Mouse (Mus musculus) erythroblast, embryonic 14.5 days (primary cell): ENCODE measurements at regions not wholly inside any gene's neighbourhood (a gene's known extent, or its start where the extent isn't known, plus 50 kb on each side); places are given as distances from the start of the nearest gene placed in this dataset.

Experiments used
- H3K27me3 ChIP-seq: 2 replicates; pipeline ENCODE4 v1.6.1; 2012; ENCODE audit warnings: inconsistent platforms; ENCODE audit not compliant: control insufficient read depth
- H3K36me3 ChIP-seq: 2 replicates; pipeline ENCODE4 v1.6.1; 2012; ENCODE audit warnings: mild to moderate bottlenecking, inconsistent platforms; ENCODE audit not compliant: control insufficient read depth
- H3K4me1 ChIP-seq: 2 replicates; pipeline ENCODE4 v1.6.1; 2012; ENCODE audit warnings: inconsistent platforms; ENCODE audit not compliant: control insufficient read depth
- H3K4me3 ChIP-seq: replicated peaks from 2 replicates; pipeline ENCODE3; 2012; ENCODE audit warnings: moderate library complexity, mild to moderate bottlenecking, inconsistent platforms
- H3K9me3 ChIP-seq: 2 replicates; pipeline ENCODE4 v1.6.1; 2012; ENCODE audit warnings: low read length, inconsistent platforms, mixed read lengths; ENCODE audit not compliant: control insufficient read depth
- GATA1 ChIP-seq: IDR thresholded peaks from 2 replicates; pipeline ENCODE4 v1.6.1; 2012; ENCODE audit warnings: low read length, inconsistent platforms, mixed read lengths
- TAL1 ChIP-seq: IDR thresholded peaks from 3 replicates; pipeline ENCODE4 v1.6.1; 2012; ENCODE audit warnings: low read length, inconsistent platforms, mixed read lengths

- H3K4me1 ChIP-seq, result no peaks in the 10 kb centered on the region
- TF ChIP-seq GATA1, result no peak
- TF ChIP-seq TAL1, result no peak
- H3K4me3 ChIP-seq, result no peak overlapping the region
- H3K9me3 ChIP-seq, result no peaks in the 10 kb centered on the region
- H3K36me3 ChIP-seq, result no peaks in the 10 kb centered on the region
- no peaks in the 10 kb centered on the region; the same call in 1 of the 2 replicates for H3K27me3 ChIP-seq
Measured at GRCm38 (mm10) chr16:92920947-92921346, 95.0 kb upstream of the Runx1 start.

GRCm38 (mm10) chr16:92917356-92917755 is 91.4 kb upstream of the Runx1 start:
- H3K9me3 ChIP-seq, result no peaks in the 10 kb centered on the region
- H3K27me3 ChIP-seq, result no peaks in the 10 kb centered on the region
- H3K36me3 ChIP-seq, result no peaks in the 10 kb centered on the region
- TF ChIP-seq GATA1 (no peak), TAL1 (no peak)
- H3K4me1 ChIP-seq, result no peaks in the 10 kb centered on the region
- H3K4me3 ChIP-seq, result no peak overlapping the region

GRCm38 (mm10) chr16:92915651-92916050 is 89.7 kb upstream of the Runx1 start:
- Histone ChIP-seq H3K27me3 (no peaks in the 10 kb centered on the region), H3K36me3 (no peaks in the 10 kb centered on the region), H3K4me3 (no peak overlapping the region), H3K4me1 (no peaks in the 10 kb centered on the region), H3K9me3 (no peaks in the 10 kb centered on the region)
- no peak for TF ChIP-seq TAL1
- no peak for TF ChIP-seq GATA1

GRCm38 (mm10) chr16:92906873-92907272 is 80.9 kb upstream of the Runx1 start:
- TF ChIP-seq GATA1 (no peak), TAL1 (no peak)
- Histone ChIP-seq H3K36me3 (no peaks in the 10 kb centered on the region), H3K27me3 (peaks cover 6% of the 10 kb centered on the region), H3K4me3 (no peak overlapping the region), H3K4me1 (no peaks in the 10 kb centered on the region), H3K9me3 (no peaks in the 10 kb centered on the region)

GRCm38 (mm10) chr16:92905626-92906025 is 79.7 kb upstream of the Runx1 start:
- TF ChIP-seq GATA1 (no peak), TAL1 (no peak)
- peaks cover 6% of the 10 kb centered on the region for H3K27me3 ChIP-seq
- no peaks in the 10 kb centered on the region for H3K9me3 ChIP-seq
- no peak overlapping the region for H3K4me3 ChIP-seq
- H3K36me3 ChIP-seq, result no peaks in the 10 kb centered on the region
- no peaks in the 10 kb centered on the region for H3K4me1 ChIP-seq

GRCm38 (mm10) chr16:92903892-92904473 is 78.0 kb upstream of the Runx1 start:
- H3K36me3 ChIP-seq, result no peaks in the 10 kb centered on the region
- TF ChIP-seq GATA1 (no peak), TAL1 (no peak)
- H3K4me3 ChIP-seq, result no peak overlapping the region
- H3K4me1 ChIP-seq, result no peaks in the 10 kb centered on the region
- no peaks in the 10 kb centered on the region for H3K9me3 ChIP-seq
- H3K27me3 ChIP-seq, result peaks cover 6% of the 10 kb centered on the region

GRCm38 (mm10) chr16:92903486-92903885 is 77.5 kb upstream of the Runx1 start:
- no peaks in the 10 kb centered on the region for H3K4me1 ChIP-seq
- TF ChIP-seq TAL1 (no peak), GATA1 (no peak)
- H3K36me3 ChIP-seq, result no peaks in the 10 kb centered on the region
- peaks cover 6% of the 10 kb centered on the region for H3K27me3 ChIP-seq
- H3K4me3 ChIP-seq, result no peak overlapping the region
- no peaks in the 10 kb centered on the region for H3K9me3 ChIP-seq

GRCm38 (mm10) chr16:92899704-92900103 is 73.8 kb upstream of the Runx1 start:
- TF ChIP-seq TAL1 (no peak), GATA1 (no peak)
- Histone ChIP-seq H3K9me3 (no peaks in the 10 kb centered on the region), H3K27me3 (peaks cover 3% of the 10 kb centered on the region; the same call in 1 of the 2 replicates), H3K4me3 (no peak overlapping the region), H3K36me3 (no peaks in the 10 kb centered on the region), H3K4me1 (no peaks in the 10 kb centered on the region)

- TF ChIP-seq GATA1 (no peak), TAL1 (no peak)
- Histone ChIP-seq H3K4me1 (peaks cover 2% of the 10 kb centered on the region), H3K36me3 (no peaks in the 10 kb centered on the region), H3K4me3 (no peak overlapping the region), H3K27me3 (no peaks in the 10 kb centered on the region; the same call in 1 of the 2 replicates), H3K9me3 (no peaks in the 10 kb centered on the region)
Measured at GRCm38 (mm10) chr16:92891741-92892140, 65.8 kb upstream of the Runx1 start.

- Histone ChIP-seq H3K27me3 (no peaks in the 10 kb centered on the region; the same call in 1 of the 2 replicates), H3K36me3 (no peaks in the 10 kb centered on the region), H3K9me3 (no peaks in the 10 kb centered on the region), H3K4me1 (peaks cover 3% of the 10 kb centered on the region), H3K4me3 (no peak overlapping the region)
- TF ChIP-seq TAL1, result no peak
- TF ChIP-seq GATA1, result no peak
Measured at GRCm38 (mm10) chr16:92890713-92891112, 64.8 kb upstream of the Runx1 start.
